Mouse (Mus musculus) heart, embryonic 12.5 days (tissue): ENCODE results near the gene Atg2a. TPM values are rescaled to one million over a fixed set of nuclear protein-coding genes. Genes with fewer than 3 reads are reported as not detected.
"Not testable (repeated sequence)": the region's sequence is repeated elsewhere in the genome, so short reads cannot be mapped to it uniquely, and the experiment has no call there.

Source experiments
- ATAC-seq: fragments of 200-750 bp; cut with Nextera tagmentation; 2 replicates; pipeline ENCODE4 v1.8.0; 2017; ENCODE audit warnings: moderate TSS enrichment, moderate library complexity; ENCODE audit not compliant: insufficient number of reproducible peaks, low FRiP score
- H3K27ac ChIP-seq: fragments of 300-500 bp; sonication (generic); 2 replicates; pipeline ENCODE4 v1.5.1; 2016; ENCODE audit warnings: mild to moderate bottlenecking, moderate library complexity; ENCODE audit not compliant: poor library complexity, severe bottlenecking
- H3K27me3 ChIP-seq: fragments of 300-500 bp; sonication (generic); replicated peaks from 2 replicates; pipeline ENCODE4 v1.6.1; 2016; ENCODE audit warnings: mild to moderate bottlenecking, moderate library complexity
- H3K36me3 ChIP-seq: fragments of 300-500 bp; sonication (generic); 2 replicates; pipeline ENCODE4 v1.6.1; 2016; ENCODE audit warnings: mild to moderate bottlenecking, moderate library complexity
- H3K4me1 ChIP-seq: fragments of 300-500 bp; sonication (generic); replicated peaks from 2 replicates; pipeline ENCODE4 v1.6.1; 2016; ENCODE audit warnings: mild to moderate bottlenecking
- H3K4me2 ChIP-seq: fragments of 300-500 bp; sonication (generic); 2 replicates; pipeline ENCODE4 v1.6.1; 2016; ENCODE audit warnings: mild to moderate bottlenecking, moderate library complexity
- H3K4me3 ChIP-seq: fragments of 300-500 bp; sonication (generic); 2 replicates; pipeline ENCODE4 v1.5.1; 2016; ENCODE audit warnings: mild to moderate bottlenecking
- H3K9ac ChIP-seq: fragments of 300-500 bp; sonication (generic); 2 replicates; pipeline ENCODE4 v1.6.1; 2016; ENCODE audit warnings: mild to moderate bottlenecking, moderate library complexity
- H3K9me3 ChIP-seq: fragments of 300-500 bp; sonication (generic); replicated peaks from 2 replicates; pipeline ENCODE4 v1.6.1; 2016; ENCODE audit warnings: mild to moderate bottlenecking, moderate library complexity
- WGBS: fragments of 180-500 bp; shearing (Covaris S2); methylation state at CpG from one replicate; pipeline ENCODE4 v1.1.7; 2016; 5-methylcytosine and 5-hydroxymethylcytosine counted together
- polyA plus RNA-seq: library from polyadenylated mRNA; unstranded; fragments of >200 nt; fragmentation: Nextera tagmentation; extraction: Ambion mirVana; gene quantifications from 2 replicates; pipeline ENCODE4 v1.2.1, GENCODE M21; 2016

Gene Atg2a
- polyA plus RNA-seq, 1 experiment from 2014 or later, result 10.9 TPM

DNA sequence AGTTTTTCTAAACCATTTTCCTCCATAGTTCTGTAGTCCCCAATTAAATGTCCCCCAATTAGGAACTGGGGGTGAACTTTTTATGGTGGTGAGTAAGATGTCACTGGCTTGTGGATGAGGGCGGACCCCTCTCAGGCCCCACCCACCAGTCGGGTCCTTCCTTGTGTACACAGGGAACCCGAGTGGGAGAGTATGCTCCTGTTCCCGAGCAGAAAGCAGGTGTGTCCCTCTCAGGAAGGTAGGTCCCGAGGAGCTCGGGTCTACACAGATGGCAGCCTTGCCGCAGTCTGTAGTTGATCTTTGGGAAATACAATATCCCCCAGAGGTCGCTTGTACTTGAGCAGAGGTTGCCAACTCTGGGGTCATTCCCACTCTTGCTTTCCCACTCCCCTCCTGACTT lies 43.8 kb downstream of the Atg2a start:
- Histone ChIP-seq H3K4me2 (peak overlapping the region; percentile 54), H3K27ac (peak overlapping the region; percentile 92), H3K4me1 (peaks cover 92% of the 10 kb centered on the region), H3K27me3 (no peaks in the 10 kb centered on the region), H3K9me3 (no peaks in the 10 kb centered on the region), H3K4me3 (peak overlapping the region; percentile 15), H3K9ac (peak overlapping the region; percentile 50; the same call in 1 of the 2 replicates), H3K36me3 (peaks cover 52% of the 10 kb centered on the region)
- 48% methylated on average over 8 of the region's 8 CpGs for WGBS
- peak; percentile 39; the same call in 1 of the 2 replicates for ATAC-seq

GRCm38 (mm10) chr19:6285632-6286433 lies 44.4 kb downstream of the Atg2a start:
- Histone ChIP-seq H3K4me2 (peak overlapping the region; percentile 54), H3K9me3 (no peaks in the 10 kb centered on the region), H3K27ac (peak overlapping the region; percentile 92), H3K36me3 (peaks cover 54% of the 10 kb centered on the region), H3K9ac (peak overlapping the region; percentile 50), H3K4me3 (peak overlapping the region; percentile 9; the same call in 1 of the 2 replicates), H3K4me1 (peaks cover 88% of the 10 kb centered on the region), H3K27me3 (no peaks in the 10 kb centered on the region)
- 23% methylated on average over 7 of the region's 7 CpGs for WGBS
- ATAC-seq, result peak; percentile 64

GRCm38 (mm10) chr19:6286434-6287401 lies 45.2 kb downstream of the Atg2a start:
- Histone ChIP-seq H3K9ac (peak overlapping the region; percentile 50), H3K9me3 (no peaks in the 10 kb centered on the region), H3K27me3 (no peaks in the 10 kb centered on the region), H3K4me2 (peak overlapping the region; percentile 54), H3K4me1 (peaks cover 88% of the 10 kb centered on the region), H3K4me3 (no peak overlapping the region), H3K27ac (peak overlapping the region; percentile 92), H3K36me3 (peaks cover 48% of the 10 kb centered on the region)
- 66% methylated on average over 19 of the region's 19 CpGs for WGBS
- 0 out of 2 replicates have a peak, but pooled peaks have one; percentile 3 for ATAC-seq

DNA sequence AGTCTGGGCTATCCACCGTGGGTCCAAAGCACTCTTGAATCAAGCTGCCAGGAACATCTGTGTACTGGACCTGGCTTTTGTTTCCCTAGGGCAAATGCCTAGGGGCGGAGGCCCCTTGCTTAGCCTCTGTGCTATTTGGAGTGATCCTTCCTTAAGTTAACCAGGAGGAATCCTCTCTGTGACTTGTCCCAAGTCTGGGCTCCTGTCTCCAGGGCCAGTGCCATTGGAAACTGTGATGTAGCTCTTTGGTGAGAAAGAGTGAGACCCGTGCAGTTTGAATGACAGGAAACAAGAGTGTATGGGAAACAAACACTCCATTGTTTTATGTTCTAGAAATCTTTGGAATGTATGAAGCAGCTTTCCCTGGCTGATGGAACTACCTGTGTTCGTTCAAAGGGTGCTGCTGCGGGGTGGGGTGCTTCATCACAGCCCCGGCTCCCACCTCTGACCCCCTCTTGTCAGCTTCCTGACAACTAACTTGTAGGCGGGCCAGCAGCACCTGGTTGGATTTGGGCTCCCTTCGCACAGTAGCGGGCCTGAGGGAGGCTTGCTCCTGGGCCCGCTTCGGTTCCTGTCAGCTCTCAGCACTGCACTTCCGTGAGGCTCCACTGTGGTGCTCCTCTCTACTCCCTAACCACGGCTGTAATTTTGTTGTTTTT lies 46.9 kb downstream of the Atg2a start:
- H3K36me3 ChIP-seq, result peaks cover 39% of the 10 kb centered on the region
- H3K4me2 ChIP-seq, result peak overlapping the region; percentile 8
- H3K4me1 ChIP-seq, result peaks cover 85% of the 10 kb centered on the region

DNA sequence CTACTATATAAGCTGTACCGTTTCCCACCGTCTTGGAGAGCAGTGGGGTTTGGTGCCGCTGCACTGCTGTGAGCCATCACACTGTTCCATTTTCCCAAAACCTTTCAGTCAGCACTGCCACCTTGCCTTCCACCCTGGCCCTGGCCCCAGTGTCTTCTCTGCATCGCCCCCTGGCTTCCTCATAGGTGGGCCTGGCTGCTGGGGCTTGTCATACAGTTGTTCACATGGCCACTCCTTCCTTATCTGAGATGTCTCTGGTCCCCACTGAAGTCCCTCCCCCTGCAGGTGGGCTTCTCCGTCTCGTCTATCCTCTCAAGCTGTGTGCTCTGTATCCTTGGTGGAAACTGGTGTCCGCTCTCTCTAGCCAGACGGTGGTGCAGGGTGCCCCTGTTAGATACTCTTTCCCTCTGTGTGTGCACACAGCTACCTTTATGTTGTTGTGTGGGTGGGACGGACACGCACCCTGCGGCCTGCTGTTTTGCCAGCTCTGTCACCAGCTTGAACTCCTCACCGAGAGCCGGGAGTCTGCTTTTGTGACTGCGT lies 48.3 kb downstream of the Atg2a start:
- H3K9me3 ChIP-seq, result no peaks in the 10 kb centered on the region
- H3K4me3 ChIP-seq, result no peak overlapping the region
- H3K4me2 ChIP-seq, result no peak overlapping the region
- no peaks in the 10 kb centered on the region for H3K27me3 ChIP-seq
- 85% methylated on average over 14 of the region's 14 CpGs for WGBS
- H3K9ac ChIP-seq, result no peak overlapping the region
- H3K27ac ChIP-seq, result no peak overlapping the region
- peaks cover 71% of the 10 kb centered on the region for H3K4me1 ChIP-seq
- H3K36me3 ChIP-seq, result peaks cover 48% of the 10 kb centered on the region
- no peak for ATAC-seq

More for the DNA sequence above, 46.9 kb downstream of the Atg2a start:
- ATAC-seq, result no peak
- Histone ChIP-seq H3K27me3 (no peaks in the 10 kb centered on the region), H3K9ac (no peak overlapping the region), H3K9me3 (no peaks in the 10 kb centered on the region), H3K4me3 (no peak overlapping the region), H3K27ac (peak overlapping the region; percentile 29; the same call in 1 of the 2 replicates)
- 65% methylated on average over 13 of the region's 13 CpGs for WGBS

GRCm38 (mm10) chr19:6290720-6291116 lies 49.2 kb downstream of the Atg2a start:
- H3K9me3 ChIP-seq, ATAC-seq, H3K4me3 ChIP-seq, H3K27me3 ChIP-seq: not testable (repeated sequence)
- H3K27ac ChIP-seq, result peak overlapping the region; percentile 77
- H3K36me3 ChIP-seq, result peaks cover 57% of the 10 kb centered on the region
- peak overlapping the region; percentile 48; the same call in 1 of the 2 replicates for H3K9ac ChIP-seq
- H3K4me2 ChIP-seq, result peak overlapping the region; percentile 24
- 82% methylated on average over 5 of the region's 6 CpGs for WGBS
- peaks cover 62% of the 10 kb centered on the region for H3K4me1 ChIP-seq

DNA sequence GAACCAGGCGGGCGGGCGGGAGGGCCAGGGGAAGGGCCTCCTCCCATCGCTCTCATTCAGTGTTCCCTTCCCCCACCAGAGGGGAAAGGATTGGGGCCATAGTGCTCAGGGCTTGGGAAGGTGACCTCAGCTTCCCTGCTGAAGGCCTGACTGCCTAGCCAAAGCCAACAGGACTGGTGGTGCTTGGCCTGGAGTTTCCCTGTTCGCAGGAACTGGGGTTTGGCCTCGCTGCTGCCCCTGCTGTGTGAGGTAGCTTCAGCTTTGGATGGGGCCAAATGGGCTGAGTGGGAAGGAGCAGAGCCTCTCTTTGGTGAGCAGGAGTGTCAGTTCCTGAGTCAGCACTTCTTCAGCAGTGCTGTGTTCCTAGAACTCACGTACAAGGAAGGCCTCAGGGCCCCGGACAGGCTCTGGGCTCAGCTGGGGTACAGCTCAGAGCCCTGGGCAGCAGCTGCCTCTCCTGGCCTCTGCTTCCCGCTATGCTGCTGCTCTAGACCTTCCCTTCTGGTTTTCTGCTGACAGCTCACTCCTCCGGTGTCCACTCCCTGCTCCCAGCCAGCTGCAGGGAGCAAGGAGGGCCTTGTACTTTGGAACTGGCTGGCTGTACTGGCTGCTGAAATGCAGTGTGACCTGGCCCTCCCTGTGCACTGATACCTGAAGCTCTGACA lies 49.8 kb downstream of the Atg2a start:
- H3K9ac ChIP-seq, result peak overlapping the region; percentile 48; the same call in 1 of the 2 replicates
- peaks cover 56% of the 10 kb centered on the region for H3K4me1 ChIP-seq
- no peaks in the 10 kb centered on the region for H3K9me3 ChIP-seq
- H3K4me3 ChIP-seq, result no peak overlapping the region
- WGBS, result 59% methylated on average over 10 of the region's 10 CpGs
- H3K36me3 ChIP-seq, result peaks cover 63% of the 10 kb centered on the region
- no peaks in the 10 kb centered on the region for H3K27me3 ChIP-seq
- H3K27ac ChIP-seq, result peak overlapping the region; percentile 77
- peak overlapping the region; percentile 24 for H3K4me2 ChIP-seq
- ATAC-seq, result peak; percentile 70

GRCm38 (mm10) chr19:6292262-6292661 lies 50.8 kb downstream of the Atg2a start:
- no peaks in the 10 kb centered on the region for H3K27me3 ChIP-seq
- ATAC-seq, result no peak
- H3K9ac ChIP-seq, result no peak overlapping the region
- H3K4me2 ChIP-seq, result no peak overlapping the region
- no peaks in the 10 kb centered on the region for H3K9me3 ChIP-seq
- H3K27ac ChIP-seq, result no peak overlapping the region
- 82% methylated on average over 5 of the region's 5 CpGs for WGBS
- peaks cover 46% of the 10 kb centered on the region for H3K4me1 ChIP-seq
- no peak overlapping the region for H3K4me3 ChIP-seq
- H3K36me3 ChIP-seq, result peaks cover 66% of the 10 kb centered on the region

GRCm38 (mm10) chr19:6294301-6294700 lies 52.8 kb downstream of the Atg2a start:
- Histone ChIP-seq H3K4me1 (peaks cover 37% of the 10 kb centered on the region), H3K9ac (no peak overlapping the region), H3K4me3 (no peak overlapping the region), H3K27me3 (no peaks in the 10 kb centered on the region), H3K36me3 (peaks cover 79% of the 10 kb centered on the region), H3K27ac (no peak overlapping the region), H3K9me3 (no peaks in the 10 kb centered on the region), H3K4me2 (no peak overlapping the region)
- ATAC-seq, result no peak
- 87% methylated on average over 17 of the region's 17 CpGs for whole genome bisulfite sequencing
